Mouse (Mus musculus): Measurements from ENCODE around the gene Zyg11b. TPM values are rescaled to one million over a fixed set of nuclear protein-coding genes. Genes with fewer than 3 reads are reported as not detected.

Zyg11b gene
- polyA plus RNA-seq, 1 experiment from 2014 or later: 14.5 TPM

DNA sequence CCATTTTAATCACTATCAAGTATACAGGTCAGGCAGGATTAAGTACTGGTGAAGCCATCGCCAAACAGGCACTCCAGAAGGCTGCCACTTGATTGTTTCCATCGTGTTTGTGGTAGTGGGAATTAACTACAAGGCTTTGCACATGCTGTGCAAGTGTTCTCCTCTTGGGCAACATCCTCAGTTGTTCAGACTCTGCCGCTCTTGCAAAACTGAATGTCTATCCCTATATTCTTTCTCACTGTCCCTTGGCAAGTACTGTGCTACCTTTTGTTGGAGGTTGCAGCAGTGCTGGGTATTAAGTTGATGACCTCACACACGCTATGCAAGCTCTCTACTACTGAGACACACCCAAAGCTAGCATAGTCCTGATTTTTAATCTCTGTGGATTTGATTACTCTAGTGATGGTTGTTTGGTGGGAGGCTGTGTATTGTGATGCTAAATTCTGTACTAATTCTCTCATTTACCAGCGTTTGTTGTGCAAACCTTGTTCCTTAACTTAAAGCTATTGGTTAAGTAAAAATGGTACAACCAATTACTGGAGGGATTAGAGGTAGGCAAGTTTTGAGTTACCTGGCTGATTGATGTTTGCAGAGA, 1.5 kb upstream of the Zyg11b start:
- Histone ChIP-seq H3K4me2 (ENCODE audit: low read depth, low read length) (no peak overlapping the region), H3K27ac (replicated peaks; ENCODE audit: low read depth, low read length) (no peak overlapping the region), H3K36me3 (ENCODE audit: control insufficient read depth, insufficient read depth, low read length) (no peaks in the 10 kb centered on the region), H3K9me3 (ENCODE audit: control insufficient read depth, low read length) (peaks cover 5% of the 10 kb centered on the region; the same call in 1 of the 2 replicates), H3K27me3 (replicated peaks; ENCODE audit: control insufficient read depth, insufficient read depth, low read length) (no peaks in the 10 kb centered on the region), H3K4me3 (ENCODE audit: low read depth, low read length) (no peak overlapping the region), H3K4me1 (ENCODE audit: control insufficient read depth, insufficient read depth, low read length) (peaks cover 16% of the 10 kb centered on the region), H3K9ac (ENCODE audit: low read depth, low read length) (no peak overlapping the region)
- no peak for ATAC-seq (ENCODE audit: low read depth)
- DNase-seq (ENCODE audit: low spot score): no peak
- 76% methylated on average over 5 of the region's 5 CpGs for WGBS

DNA sequence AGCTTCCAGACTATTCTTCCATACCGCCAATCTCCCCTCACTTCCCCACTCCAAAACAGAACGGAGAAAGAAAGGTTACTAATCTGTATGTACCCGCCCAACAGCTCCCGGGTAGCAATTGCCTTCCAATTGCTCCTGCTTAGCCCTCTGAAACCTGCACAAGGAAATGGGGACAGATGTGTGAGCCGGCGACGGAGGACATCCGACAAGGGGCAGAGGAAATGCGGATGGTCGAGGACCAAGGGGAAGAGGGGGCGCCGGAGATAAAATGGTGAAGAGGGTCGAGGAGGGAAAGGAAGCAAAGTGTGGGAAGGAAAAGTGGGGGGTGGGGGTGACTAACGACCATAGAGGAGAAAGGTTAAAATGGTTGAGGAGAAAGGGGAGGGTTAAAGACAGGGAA, 630 bp downstream of the Zyg11b start:
- Histone ChIP-seq H3K36me3 (ENCODE audit: control insufficient read depth, insufficient read depth, low read length) (no peaks in the 10 kb centered on the region), H3K4me3 (ENCODE audit: low read depth, low read length) (peak overlapping the region; percentile 95), H3K4me2 (ENCODE audit: low read depth, low read length) (peak overlapping the region; percentile 70), H3K27me3 (replicated peaks; ENCODE audit: control insufficient read depth, insufficient read depth, low read length) (no peaks in the 10 kb centered on the region), H3K27ac (replicated peaks; ENCODE audit: low read depth, low read length) (peak overlapping the region; percentile 89), H3K9me3 (ENCODE audit: control insufficient read depth, low read length) (no peaks in the 10 kb centered on the region), H3K4me1 (ENCODE audit: control insufficient read depth, insufficient read depth, low read length) (peaks cover 16% of the 10 kb centered on the region), H3K9ac (ENCODE audit: low read depth, low read length) (peak overlapping the region; percentile 94)
- no peak for DNase-seq (ENCODE audit: low spot score)
- ATAC-seq (ENCODE audit: low read depth): 0 out of 2 replicates have a peak, but pooled peaks have one; percentile 0
- WGBS: under 1% methylated on average over 14 of the region's 14 CpGs

DNA sequence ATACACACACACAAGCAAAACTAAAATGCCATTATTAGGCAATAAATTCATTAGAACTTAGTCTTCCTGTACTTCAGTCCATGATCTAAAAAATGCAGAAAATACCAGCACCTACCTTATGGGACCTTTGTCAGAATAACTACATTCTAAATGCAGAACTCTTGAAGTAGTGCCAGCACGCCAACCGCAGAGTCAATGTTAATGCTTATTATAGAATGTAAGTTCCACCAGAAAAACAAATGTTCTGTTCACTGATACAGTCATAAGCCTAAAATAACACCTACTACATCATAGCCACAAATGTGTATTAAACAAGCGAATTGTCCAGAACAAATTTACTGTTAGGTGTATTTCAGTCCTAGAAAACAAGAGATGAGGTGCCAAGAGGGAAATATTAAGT, 23.9 kb downstream of the Zyg11b start:
- Histone ChIP-seq H3K27me3 (replicated peaks; ENCODE audit: control insufficient read depth, insufficient read depth, low read length) (no peaks in the 10 kb centered on the region), H3K9me3 (ENCODE audit: control insufficient read depth, low read length) (no peaks in the 10 kb centered on the region), H3K27ac (replicated peaks; ENCODE audit: low read depth, low read length) (no peak overlapping the region), H3K4me3 (ENCODE audit: low read depth, low read length) (no peak overlapping the region), H3K36me3 (ENCODE audit: control insufficient read depth, insufficient read depth, low read length) (no peaks in the 10 kb centered on the region), H3K4me2 (ENCODE audit: low read depth, low read length) (no peak overlapping the region), H3K4me1 (ENCODE audit: control insufficient read depth, insufficient read depth, low read length) (no peaks in the 10 kb centered on the region), H3K9ac (ENCODE audit: low read depth, low read length) (no peak overlapping the region)
- 92% methylated on average over 3 of the region's 3 CpGs for WGBS
- DNase-seq (ENCODE audit: low spot score) (no peak), ATAC-seq (ENCODE audit: low read depth) (no peak)

DNA sequence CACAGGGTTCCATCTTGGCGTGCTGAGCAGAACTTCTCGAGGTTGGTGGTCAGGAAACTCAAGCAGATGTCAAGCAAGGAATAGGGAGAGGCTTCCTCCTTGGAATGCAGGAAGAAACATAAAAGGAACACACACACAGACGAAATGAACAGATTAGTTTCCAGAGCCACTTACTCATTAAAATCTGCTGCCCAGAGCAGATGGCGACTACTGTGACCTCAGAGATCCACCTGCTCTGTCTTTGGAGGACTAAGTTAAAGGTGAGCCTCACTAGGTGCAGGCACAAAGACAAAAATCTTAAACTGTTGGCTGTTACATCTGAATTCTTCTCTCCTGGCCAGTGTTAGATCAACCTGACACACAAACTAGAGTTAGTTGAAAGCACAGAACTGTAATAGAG, 28.6 kb downstream of the Zyg11b start:
- Histone ChIP-seq H3K27me3 (replicated peaks; ENCODE audit: control insufficient read depth, insufficient read depth, low read length) (no peaks in the 10 kb centered on the region), H3K36me3 (ENCODE audit: control insufficient read depth, insufficient read depth, low read length) (peaks cover 30% of the 10 kb centered on the region), H3K27ac (replicated peaks; ENCODE audit: low read depth, low read length) (no peak overlapping the region), H3K4me1 (ENCODE audit: control insufficient read depth, insufficient read depth, low read length) (no peaks in the 10 kb centered on the region), H3K9me3 (ENCODE audit: control insufficient read depth, low read length) (no peaks in the 10 kb centered on the region), H3K4me3 (ENCODE audit: low read depth, low read length) (no peak overlapping the region), H3K9ac (ENCODE audit: low read depth, low read length) (no peak overlapping the region), H3K4me2 (ENCODE audit: low read depth, low read length) (no peak overlapping the region)
- DNase-seq (ENCODE audit: low spot score): no peak
- ATAC-seq (ENCODE audit: low read depth): no peak
- WGBS: 63% methylated on average over 4 of the region's 4 CpGs

DNA sequence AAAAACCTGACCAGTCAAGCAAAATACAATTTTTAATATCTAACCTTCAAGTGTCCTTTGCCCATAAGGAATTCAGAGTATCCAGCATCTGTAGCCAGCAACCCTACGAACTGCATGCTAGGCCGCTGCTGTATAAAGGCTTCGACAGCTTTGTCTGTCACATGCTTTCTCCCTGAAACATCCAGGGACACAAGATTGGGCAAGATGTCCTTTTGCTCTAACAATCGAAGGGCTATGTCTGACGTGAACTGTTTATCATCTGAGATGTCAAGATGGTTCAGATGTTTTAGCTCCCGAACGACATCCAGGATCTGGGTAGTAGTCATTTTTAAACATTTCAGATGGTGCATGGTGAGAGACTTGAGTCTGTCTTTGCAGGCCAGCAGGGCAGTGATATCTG, 35.1 kb downstream of the Zyg11b start:
- H3K36me3 ChIP-seq (ENCODE audit: control insufficient read depth, insufficient read depth, low read length): peaks cover 55% of the 10 kb centered on the region
- WGBS: 95% methylated on average over 7 of the region's 7 CpGs
- no peak for ATAC-seq (ENCODE audit: low read depth)

DNA sequence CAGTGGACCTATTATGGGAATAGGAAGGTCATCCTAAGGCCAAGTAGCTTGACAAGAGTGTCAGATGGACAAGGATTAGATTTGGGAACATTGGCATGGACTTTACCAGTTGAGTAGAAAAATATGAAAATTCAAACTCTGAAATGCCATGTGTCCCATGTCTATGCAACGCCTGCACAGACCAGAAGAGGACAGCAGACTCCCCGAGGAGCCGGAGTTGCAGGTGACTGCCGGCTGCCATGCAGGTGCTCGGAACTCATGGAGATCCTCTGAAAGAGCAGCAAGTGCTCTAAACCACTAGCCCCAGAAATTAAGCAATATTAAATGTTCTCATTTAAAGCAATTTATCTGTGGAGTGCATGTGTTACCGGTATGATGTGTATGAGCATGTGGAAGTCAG, 47.6 kb downstream of the Zyg11b start:
- 88% methylated on average over 6 of the region's 6 CpGs for WGBS

More for the DNA sequence above, 35.1 kb downstream of the Zyg11b start:
- H3K9ac ChIP-seq (ENCODE audit: low read depth, low read length): no peak overlapping the region
- H3K9me3 ChIP-seq (ENCODE audit: control insufficient read depth, low read length): no peaks in the 10 kb centered on the region
- H3K27me3 ChIP-seq (replicated peaks; ENCODE audit: control insufficient read depth, insufficient read depth, low read length): no peaks in the 10 kb centered on the region
- H3K4me3 ChIP-seq (ENCODE audit: low read depth, low read length): no peak overlapping the region
- no peaks in the 10 kb centered on the region for H3K4me1 ChIP-seq (ENCODE audit: control insufficient read depth, insufficient read depth, low read length)
- no peak overlapping the region for H3K4me2 ChIP-seq (ENCODE audit: low read depth, low read length)
- DNase-seq (ENCODE audit: low spot score): no peak
- H3K27ac ChIP-seq (replicated peaks; ENCODE audit: low read depth, low read length): no peak overlapping the region

DNA sequence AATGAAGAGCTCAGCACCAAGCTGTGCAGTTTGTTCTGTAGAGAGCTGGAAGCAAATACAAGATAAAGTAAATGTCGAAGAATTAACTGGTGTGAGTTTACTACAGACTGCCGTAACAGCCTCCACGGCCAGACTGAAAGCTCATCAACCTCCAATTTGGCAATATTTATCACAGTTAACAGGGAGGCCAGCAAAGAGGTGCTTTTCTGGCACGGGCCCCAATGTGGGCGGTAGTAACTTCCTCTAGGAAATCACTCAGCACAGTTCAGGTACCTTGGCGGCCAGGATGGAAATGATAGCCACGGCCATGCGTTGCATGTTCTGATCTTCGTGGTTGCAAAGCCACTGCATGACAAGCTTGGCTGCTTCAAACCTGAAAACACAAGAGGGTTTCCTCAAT, 50.4 kb downstream of the Zyg11b start:
- ATAC-seq (ENCODE audit: low read depth) (no peak), DNase-seq (ENCODE audit: low spot score) (no peak)
- H3K9me3 ChIP-seq (ENCODE audit: control insufficient read depth, low read length): no peaks in the 10 kb centered on the region
- H3K27ac ChIP-seq (replicated peaks; ENCODE audit: low read depth, low read length): no peak overlapping the region
- no peak overlapping the region for H3K4me3 ChIP-seq (ENCODE audit: low read depth, low read length)
- 94% methylated on average over 9 of the region's 9 CpGs for WGBS
- H3K9ac ChIP-seq (ENCODE audit: low read depth, low read length): no peak overlapping the region
- H3K36me3 ChIP-seq (ENCODE audit: control insufficient read depth, insufficient read depth, low read length): peaks cover 73% of the 10 kb centered on the region
- no peaks in the 10 kb centered on the region for H3K4me1 ChIP-seq (ENCODE audit: control insufficient read depth, insufficient read depth, low read length)
- H3K4me2 ChIP-seq (ENCODE audit: low read depth, low read length): no peak overlapping the region
- no peaks in the 10 kb centered on the region for H3K27me3 ChIP-seq (replicated peaks; ENCODE audit: control insufficient read depth, insufficient read depth, low read length)

More for the DNA sequence above, 47.6 kb downstream of the Zyg11b start:
- peaks cover 90% of the 10 kb centered on the region for H3K36me3 ChIP-seq (ENCODE audit: control insufficient read depth, insufficient read depth, low read length)
- no peaks in the 10 kb centered on the region for H3K4me1 ChIP-seq (ENCODE audit: control insufficient read depth, insufficient read depth, low read length)
- H3K4me2 ChIP-seq (ENCODE audit: low read depth, low read length): no peak overlapping the region
- H3K9ac ChIP-seq (ENCODE audit: low read depth, low read length): no peak overlapping the region
- H3K9me3 ChIP-seq (ENCODE audit: control insufficient read depth, low read length): no peaks in the 10 kb centered on the region
- H3K27me3 ChIP-seq (replicated peaks; ENCODE audit: control insufficient read depth, insufficient read depth, low read length): no peaks in the 10 kb centered on the region
- no peak overlapping the region for H3K4me3 ChIP-seq (ENCODE audit: low read depth, low read length)
- no peak for ATAC-seq (ENCODE audit: low read depth)
- H3K27ac ChIP-seq (replicated peaks; ENCODE audit: low read depth, low read length): no peak overlapping the region
- no peak for DNase-seq (ENCODE audit: low spot score)

DNA sequence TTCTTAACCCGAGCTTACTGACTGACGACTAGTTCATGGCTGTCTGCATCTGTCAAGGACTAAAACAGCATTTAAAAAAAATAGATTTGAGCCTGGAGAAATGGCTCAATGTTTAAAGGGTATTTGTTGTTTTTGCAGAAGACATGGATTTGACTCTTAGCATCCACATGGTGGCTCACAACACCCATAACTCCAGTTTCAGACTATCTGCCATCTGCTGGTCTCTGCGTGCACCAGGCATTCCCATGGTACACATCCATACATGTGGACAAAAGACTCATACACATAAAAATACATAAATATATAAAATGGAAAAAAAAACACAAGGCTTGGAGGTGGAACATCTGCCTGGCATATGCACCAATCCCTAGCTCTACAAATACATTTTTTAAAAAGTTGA, 51.6 kb downstream of the Zyg11b start:
- Histone ChIP-seq H3K27me3 (replicated peaks; ENCODE audit: control insufficient read depth, insufficient read depth, low read length) (no peaks in the 10 kb centered on the region), H3K4me2 (ENCODE audit: low read depth, low read length) (no peak overlapping the region), H3K36me3 (ENCODE audit: control insufficient read depth, insufficient read depth, low read length) (peaks cover 73% of the 10 kb centered on the region), H3K4me1 (ENCODE audit: control insufficient read depth, insufficient read depth, low read length) (no peaks in the 10 kb centered on the region), H3K9ac (ENCODE audit: low read depth, low read length) (no peak overlapping the region), H3K27ac (replicated peaks; ENCODE audit: low read depth, low read length) (no peak overlapping the region), H3K9me3 (ENCODE audit: control insufficient read depth, low read length) (no peaks in the 10 kb centered on the region), H3K4me3 (ENCODE audit: low read depth, low read length) (no peak overlapping the region)
- no peak for ATAC-seq (ENCODE audit: low read depth)
- WGBS: 86% methylated on average over 3 of the region's 3 CpGs
- DNase-seq (ENCODE audit: low spot score): no peak

DNA sequence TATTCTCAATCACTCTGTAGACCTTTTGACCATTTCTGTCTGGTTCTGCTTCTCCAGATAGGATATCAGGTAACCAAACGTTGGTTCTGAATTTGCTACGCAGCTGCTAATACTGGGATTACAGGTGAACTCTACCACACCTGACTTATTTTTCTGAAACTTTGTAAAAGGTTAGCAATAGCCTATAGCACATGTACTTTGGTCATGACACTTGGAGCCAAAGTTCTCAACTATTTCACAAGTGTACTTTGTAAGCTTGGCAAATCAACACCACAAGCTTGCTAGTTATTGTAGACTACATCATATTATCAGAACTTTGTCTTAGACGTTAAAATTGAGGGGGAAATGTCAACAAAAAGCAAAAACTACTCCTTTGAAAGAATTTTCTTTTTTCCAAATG, 67.2 kb downstream of the Zyg11b start:
- no peak overlapping the region for H3K4me3 ChIP-seq (ENCODE audit: low read depth, low read length)
- no peaks in the 10 kb centered on the region for H3K9me3 ChIP-seq (ENCODE audit: control insufficient read depth, low read length)
- no peak overlapping the region for H3K4me2 ChIP-seq (ENCODE audit: low read depth, low read length)
- H3K36me3 ChIP-seq (ENCODE audit: control insufficient read depth, insufficient read depth, low read length): peaks cover 59% of the 10 kb centered on the region
- H3K27me3 ChIP-seq (replicated peaks; ENCODE audit: control insufficient read depth, insufficient read depth, low read length): no peaks in the 10 kb centered on the region
- ATAC-seq (ENCODE audit: low read depth) (no peak), DNase-seq (ENCODE audit: low spot score) (no peak)
- 82% methylated on average over 3 of the region's 3 CpGs for WGBS
- H3K9ac ChIP-seq (ENCODE audit: low read depth, low read length): no peak overlapping the region
- H3K4me1 ChIP-seq (ENCODE audit: control insufficient read depth, insufficient read depth, low read length): no peaks in the 10 kb centered on the region
- no peak overlapping the region for H3K27ac ChIP-seq (replicated peaks; ENCODE audit: low read depth, low read length)

Data from embryonic facial prominence, embryonic 14.5 days (tissue).